Mouse (Mus musculus) layer of hippocampus, adult 2 months (tissue): ENCODE data around the gene Gm21900. TPM values are rescaled to one million over a fixed set of nuclear protein-coding genes. Genes with fewer than 3 reads are reported as not detected.
"Not testable (repeated sequence)": the region's sequence is repeated elsewhere in the genome, so short reads cannot be mapped to it uniquely, and the experiment has no call there.

ENCODE experiments used
- DNase-seq, 2 experiments: peaks; one replicate each; pipeline ENCODE4 v3.0.0; 2022; ENCODE audit warnings: low spot score in 2 of 2
- H3K27ac ChIP-seq: fragments of 200-600 bp; 2 replicates; pipeline ENCODE4 v1.8.1; 2022
- H3K4me3 ChIP-seq: fragments of 200-600 bp; 2 replicates; pipeline ENCODE4 v1.8.1; 2022; ENCODE audit warnings: mild to moderate bottlenecking
- long read RNA-seq, 2 experiments: library from polyadenylated mRNA; stranded (forward); transcript quantifications; one replicate each; pipeline ENCODE4 v2.0.0; 2021; ENCODE audit warnings: borderline mapping rate in 2 of 2
- total RNA-seq, 2 experiments: library from RNA; stranded (reverse); gene quantifications; 2 replicates each; pipeline ENCODE4 v1.2.3; 2021

Gene Gm21900
- total RNA-seq, result not detected
- long read RNA-seq, experiment 1, result 0 reads
- long read RNA-seq, experiment 2, result 0 reads

GRCm38 (mm10) chrY:10616061-10616460 is at the start of gene Gm21900:
Gene Gm21900, plus strand, starts transcription at chrY:10616361.
- not testable (repeated sequence) for H3K4me3 ChIP-seq, H3K27ac ChIP-seq, DNase-seq

GRCm38 (mm10) chrY:10643516-10643915 is 27.4 kb downstream of the Gm21900 start:
- not testable (repeated sequence) for H3K4me3 ChIP-seq, H3K27ac ChIP-seq
- DNase-seq, result peak in 1 of 2 experiments; percentile 8

Other genes starting within 250 kb of the Gm21900 start
- gene Gm28510, start 203.6 kb upstream of the Gm21900 start, total RNA-seq, result not detected
- not detected for gene Gm20737, start 80.3 kb upstream of the Gm21900 start, total RNA-seq
- not detected for gene Gm21775, start 62.9 kb upstream of the Gm21900 start, total RNA-seq
- not detected for gene Gm20777, start 136.1 kb downstream of the Gm21900 start, total RNA-seq